Mouse (Mus musculus) v-Abl transformed pro-B cells (cell line): ENCODE measurements around the gene Xiap.

Experiments used
- in situ Hi-C, 2 experiments: fragments of 400-800 bp; cut with MboI; formaldehyde crosslinking; loops; one replicate each; pipeline ENCODE4 v1.15.1; 2025; ENCODE audit not compliant: unreplicated experiment in 2 of 2

Gene Xiap

DNA sequence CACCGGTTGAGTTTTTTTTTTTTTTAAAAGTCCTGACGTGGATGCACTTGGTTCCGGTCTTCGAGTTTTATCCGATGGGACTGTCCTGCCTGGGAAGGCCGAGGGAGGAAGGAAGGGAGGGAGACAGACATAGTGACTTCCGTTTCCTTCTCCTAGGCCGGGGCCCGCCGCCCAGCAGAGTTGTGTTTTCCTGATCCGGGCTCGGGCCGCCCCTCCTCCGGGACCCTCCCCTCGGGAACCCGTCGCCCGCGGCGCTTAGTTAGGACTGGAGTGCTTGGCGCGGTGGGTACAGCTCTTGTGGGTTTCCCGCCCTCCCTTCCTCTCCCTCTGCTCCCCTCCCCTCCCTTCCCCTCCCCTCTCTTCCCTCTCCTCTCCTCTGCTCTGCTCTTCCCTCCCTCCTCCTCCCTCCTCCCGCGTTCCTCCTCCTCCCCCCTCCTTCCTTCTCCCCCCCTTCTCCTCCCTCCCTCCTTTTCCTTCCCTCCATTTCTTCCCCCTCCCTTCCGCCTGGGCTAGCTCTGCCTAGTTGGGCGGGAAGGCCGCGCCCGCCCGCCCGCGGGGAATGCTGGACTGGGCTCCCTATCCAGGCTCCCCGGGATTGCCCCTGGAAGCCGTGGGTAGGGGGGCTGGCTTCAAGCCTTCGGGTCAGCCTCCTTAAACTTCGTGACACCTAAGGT, 8.9 kb downstream of the Xiap start:
- in situ Hi-C loops, result no loop called here

DNA sequence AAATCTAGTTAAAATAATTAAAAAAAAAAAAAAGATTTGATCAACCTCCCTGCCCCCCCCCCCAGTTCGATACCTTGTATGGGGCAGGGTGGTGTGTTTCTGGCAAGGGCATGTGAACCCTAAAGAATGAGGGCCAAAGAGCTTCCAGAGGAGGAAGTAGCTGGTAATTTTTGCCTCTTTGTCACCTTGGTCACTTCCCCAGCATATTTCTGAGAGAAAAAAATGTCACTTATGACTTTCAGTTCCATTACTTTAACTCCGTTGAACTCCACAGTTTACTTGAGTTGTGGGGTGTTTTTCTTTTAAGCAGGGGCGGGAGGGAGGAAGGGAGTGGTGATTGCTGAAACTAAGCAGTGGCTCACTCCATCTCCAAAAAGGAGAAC, 9.4 kb downstream of the Xiap start:
- in situ Hi-C loops, result no loop called here

DNA sequence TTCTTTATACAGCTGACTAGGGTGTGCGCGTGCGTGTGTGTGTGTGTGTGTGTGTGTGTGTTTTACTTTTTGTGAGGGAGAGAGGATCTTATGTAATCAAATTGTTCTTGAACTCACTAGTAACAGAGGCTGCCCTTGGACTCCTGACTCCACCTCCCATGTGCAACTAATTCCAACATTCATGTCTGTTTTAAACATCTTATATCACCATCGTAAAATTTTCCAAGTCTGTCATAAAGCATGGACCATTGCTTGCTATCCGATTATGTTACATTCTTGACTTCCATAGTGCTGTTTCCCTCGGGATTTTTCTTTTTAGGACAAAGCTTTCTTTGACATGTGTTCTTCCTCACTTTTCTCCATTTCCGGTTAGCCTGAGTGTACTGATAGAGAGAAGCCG, 28.3 kb downstream of the Xiap start:
- in situ Hi-C loops, result no loop called here

DNA sequence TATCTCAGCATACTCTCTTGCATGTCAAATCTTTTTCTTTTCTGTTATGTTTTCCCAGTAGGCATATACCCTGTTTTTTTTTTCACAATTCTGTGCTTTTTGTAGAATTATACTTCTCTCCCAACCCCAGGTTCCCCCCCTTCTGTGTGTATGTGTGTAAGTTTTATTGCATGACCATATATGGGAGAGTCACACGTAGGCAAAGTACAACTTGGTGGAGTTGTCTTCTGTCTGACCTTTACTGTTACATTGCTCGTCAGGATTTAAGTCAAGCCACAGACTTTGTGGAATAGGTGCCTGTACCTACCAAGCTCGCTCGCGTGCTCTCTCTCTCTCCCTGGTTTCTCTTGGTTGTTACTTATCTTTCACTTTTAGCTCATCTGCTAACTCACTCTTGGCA, 28.7 kb downstream of the Xiap start:
- in situ Hi-C loops, result no loop called here

DNA sequence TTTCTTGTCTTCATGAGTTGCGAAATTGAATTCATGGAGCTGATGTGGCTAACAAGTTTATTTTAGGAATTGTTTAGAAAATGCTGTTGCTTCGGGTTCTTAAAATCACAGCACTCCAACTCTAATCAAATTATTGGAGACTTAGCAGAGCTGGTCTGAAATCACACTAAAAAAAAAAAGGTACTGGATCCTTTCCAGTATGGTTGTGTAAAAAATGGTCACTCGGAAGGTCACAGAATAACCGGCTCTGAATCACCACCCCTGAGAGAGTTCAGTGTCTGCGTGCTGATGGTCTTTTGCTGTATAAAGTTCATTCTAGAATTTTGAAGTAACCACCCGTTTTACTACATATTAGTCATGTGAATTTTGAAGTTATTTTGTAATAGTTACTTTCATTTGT, 47.7 kb downstream of the Xiap start:
- in situ Hi-C loops, result no loop called here

DNA sequence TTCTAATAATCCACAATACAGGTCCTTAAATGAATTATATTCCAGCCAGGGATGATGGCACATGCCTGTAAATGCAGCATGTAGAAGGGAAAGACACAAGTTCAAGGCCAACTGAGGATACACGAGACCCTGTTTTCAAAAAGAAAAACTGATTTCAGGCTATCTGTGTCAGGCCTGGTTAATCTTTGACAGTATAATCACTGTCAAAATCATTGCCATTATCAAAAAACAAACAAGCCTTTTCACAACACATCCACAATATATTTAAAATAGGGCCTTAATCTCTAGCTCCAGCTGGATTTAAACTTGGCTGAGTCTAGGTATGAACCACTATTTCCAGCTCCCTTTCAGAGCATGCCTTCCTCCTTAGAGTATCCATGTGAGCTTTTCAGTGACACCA, 51.1 kb downstream of the Xiap start:
- in situ Hi-C loops, result no loop called here

DNA sequence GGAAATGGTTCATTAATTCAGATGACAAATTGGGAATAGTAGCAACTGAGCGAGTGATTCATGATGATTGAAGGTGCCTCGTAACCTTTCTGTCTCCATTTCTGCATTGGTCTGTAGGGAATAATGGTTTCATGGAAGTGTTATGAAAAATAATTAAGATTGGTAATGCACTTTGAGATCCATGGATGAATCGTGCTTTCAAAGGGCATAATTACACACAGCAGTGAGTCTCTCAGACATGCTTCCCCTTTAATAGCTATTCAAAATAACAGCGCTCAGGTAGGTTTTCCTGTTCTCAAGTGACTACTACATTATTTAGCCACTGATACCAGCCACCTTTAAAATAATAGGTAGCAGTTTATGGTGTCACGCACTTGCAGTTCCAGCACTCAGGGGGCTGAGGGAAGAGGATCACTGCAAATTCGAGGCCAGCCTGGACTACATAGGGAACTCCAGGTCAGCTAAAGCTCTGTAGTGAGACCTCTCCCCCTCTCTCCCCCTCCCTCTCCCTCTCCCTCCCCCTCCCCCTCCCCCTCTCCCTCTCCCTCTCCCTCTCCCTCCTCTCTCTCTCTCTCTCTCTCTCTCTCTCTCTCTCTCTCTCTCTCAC, 60.1 kb downstream of the Xiap start:
- in situ Hi-C loops, result no loop called here

DNA sequence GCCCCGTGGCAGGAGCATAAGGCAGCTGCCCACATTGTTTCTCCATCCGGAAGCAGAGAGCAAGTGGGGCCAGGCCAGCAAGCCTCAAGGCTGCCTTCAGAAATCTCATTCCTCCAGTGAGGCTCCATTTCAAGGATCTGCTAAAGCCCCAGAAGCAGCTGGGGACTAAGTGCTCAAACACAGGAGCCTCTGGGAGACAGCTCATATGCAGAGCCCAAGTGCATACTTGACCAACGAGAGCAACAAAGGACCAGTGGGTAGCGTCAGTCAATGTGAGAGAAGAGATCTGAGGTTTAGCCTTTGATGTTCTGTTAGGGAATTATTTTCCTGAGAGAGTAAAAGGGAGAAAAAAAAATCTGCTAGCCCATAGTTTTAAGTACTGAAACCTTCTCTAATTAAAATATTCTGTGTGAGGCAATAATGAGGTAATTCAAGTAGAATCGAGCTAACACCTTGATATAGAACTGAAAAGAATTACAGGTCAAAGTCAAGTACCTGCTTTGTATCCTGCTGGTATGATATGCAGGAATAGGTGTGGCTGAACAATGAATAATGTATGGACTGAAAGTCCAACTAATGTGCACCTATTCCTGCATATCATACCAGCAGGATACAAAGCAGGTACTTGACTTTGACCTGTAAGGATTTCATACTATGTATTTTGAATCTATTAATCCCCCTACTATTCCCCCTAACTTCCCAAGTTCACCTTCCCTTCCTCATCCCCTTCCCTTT, 65.7 kb downstream of the Xiap start:
- in situ Hi-C loops, result no loop called here

DNA sequence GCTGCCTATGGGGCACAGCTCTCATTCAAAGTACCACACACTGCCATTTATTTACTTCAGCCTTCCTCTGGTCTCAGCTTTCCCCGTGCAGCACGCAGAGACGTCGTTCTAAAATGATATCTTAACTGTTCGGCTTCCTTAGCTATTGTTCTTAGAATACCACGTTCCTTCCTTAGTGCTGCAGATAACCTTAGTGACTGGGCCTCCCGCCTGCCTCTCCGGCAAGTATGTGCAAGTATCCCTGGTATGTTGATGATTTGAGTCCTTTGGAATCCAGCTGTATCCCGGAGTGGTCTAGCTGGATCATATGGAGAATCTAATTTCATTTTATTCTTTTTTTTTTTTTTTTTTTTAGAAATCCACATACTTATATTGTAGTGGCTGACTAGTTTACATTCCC, 80.4 kb downstream of the Xiap start:
- in situ Hi-C loops, result loop anchor here in 1 of 2 experiments (5.0 to 10.0 kb wide), 3 partner anchors 108 to 405 kb away; no protein-coding TSS in a partner anchor

DNA sequence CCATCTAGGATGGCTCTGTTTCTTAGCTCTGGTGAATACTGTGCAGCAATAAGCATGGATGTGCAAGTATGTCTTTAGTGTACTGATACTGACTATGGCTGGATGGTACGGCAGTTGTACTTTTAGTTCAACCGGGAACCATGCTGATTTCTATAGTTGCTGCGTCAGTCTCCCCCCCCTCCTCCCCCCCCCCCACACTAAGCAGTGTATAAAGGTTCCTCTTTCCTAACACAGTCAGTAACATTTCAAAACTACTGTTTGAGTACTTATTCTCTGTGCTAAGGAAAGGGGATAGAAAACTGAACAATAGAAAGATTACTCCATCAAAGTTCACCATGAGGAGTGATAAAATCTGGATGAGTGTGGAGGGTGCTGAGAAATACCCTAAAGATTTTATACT, 83.1 kb downstream of the Xiap start:
- in situ Hi-C loops, result loop anchor here in 1 of 2 experiments (5.0 to 10.0 kb wide), 3 partner anchors 110 to 402 kb away; no protein-coding TSS in a partner anchor

DNA sequence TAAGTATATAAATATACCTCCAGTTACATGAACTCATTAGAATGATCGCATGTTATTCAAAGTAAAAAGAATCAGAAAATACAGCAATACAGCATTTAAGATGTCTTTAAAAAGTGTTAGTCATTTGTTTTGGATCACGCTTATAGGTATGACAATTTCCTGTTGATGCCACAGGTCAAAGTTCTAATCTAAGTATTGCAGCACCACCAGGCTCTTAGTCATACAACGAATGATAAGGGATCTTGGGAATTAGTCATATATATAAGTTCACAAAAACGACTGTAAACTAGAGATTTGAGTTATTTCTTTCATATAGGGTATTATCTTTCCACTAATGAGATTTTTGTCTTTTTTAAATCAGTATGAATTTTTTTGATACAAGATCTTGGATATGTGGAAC, 84.5 kb downstream of the Xiap start:
- in situ Hi-C loops, result loop anchor here in 1 of 2 experiments (5.0 to 10.0 kb wide), 3 partner anchors 112 to 401 kb away; no protein-coding TSS in a partner anchor

DNA sequence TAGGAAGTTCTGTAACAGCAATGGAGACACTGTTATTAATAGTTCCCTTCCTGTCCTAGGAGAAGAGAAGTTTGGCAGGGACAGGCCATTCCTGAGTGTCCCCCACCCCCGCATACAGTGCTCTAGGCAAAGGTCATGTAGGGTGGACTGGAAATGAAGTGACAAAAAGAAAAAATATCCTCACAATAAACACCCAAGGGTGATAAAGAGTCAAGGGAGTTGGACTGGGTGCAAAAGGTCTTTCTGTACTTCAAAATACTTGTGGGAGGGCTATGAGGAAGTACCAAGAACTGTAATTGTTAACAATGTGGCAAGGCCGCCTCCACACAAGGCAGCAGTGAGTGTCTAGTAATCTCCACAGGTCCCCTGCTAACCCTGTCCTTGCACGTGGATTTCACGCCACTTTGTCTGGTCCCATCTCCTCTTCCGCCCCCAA, 88.6 kb downstream of the Xiap start:
- in situ Hi-C loops, result loop anchor here in 1 of 2 experiments (5.0 to 10.0 kb wide), 3 partner anchors 76 to 397 kb away; no protein-coding TSS in a partner anchor

DNA sequence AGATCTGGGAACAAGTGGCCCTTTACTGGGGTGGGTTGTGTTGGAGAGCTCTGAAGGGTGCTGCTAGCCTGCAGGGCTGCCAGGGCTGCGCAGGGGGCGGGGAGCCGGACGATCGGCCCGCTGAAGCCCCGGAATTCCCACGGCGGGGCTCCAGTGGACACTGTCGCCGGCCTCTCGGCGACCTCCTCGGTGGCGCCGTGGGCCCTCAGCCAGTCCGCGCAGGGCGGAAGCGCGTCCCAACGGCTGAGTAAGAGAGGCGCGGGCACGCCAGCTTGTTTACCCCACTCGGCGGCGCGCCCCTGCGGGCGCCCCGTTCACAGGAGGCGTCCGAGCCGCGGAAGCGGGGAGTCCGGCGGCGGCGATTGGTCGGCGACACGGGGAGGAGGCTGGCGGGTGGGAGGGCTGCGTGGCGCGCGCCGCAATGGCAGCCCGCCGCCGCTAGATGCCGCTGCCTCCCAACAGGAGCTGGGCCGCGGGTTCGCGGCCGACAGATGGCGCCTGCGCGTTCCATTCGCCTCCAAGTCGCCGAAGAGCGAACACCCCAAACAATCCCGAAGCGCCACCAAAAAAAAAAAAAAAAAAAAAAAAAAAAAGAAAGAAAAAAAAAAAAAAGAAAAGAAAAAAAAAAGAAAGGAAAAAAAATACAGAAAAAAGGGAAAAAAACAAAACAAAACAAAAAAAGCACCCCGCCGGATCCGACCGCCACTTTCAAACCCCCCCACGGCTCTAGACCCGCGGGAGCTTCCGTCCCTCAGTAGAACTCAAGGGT, 89.5 kb downstream of the Xiap start, which contains the start of gene Stag2:
Gene Stag2, plus strand, starts transcription at position 530 of the 769 bp plus-strand sequence.
- in situ Hi-C loops, result loop anchor here in 1 of 2 experiments (5.0 to 10.0 kb wide), 3 partner anchors 77 to 396 kb away; no protein-coding TSS in a partner anchor

DNA sequence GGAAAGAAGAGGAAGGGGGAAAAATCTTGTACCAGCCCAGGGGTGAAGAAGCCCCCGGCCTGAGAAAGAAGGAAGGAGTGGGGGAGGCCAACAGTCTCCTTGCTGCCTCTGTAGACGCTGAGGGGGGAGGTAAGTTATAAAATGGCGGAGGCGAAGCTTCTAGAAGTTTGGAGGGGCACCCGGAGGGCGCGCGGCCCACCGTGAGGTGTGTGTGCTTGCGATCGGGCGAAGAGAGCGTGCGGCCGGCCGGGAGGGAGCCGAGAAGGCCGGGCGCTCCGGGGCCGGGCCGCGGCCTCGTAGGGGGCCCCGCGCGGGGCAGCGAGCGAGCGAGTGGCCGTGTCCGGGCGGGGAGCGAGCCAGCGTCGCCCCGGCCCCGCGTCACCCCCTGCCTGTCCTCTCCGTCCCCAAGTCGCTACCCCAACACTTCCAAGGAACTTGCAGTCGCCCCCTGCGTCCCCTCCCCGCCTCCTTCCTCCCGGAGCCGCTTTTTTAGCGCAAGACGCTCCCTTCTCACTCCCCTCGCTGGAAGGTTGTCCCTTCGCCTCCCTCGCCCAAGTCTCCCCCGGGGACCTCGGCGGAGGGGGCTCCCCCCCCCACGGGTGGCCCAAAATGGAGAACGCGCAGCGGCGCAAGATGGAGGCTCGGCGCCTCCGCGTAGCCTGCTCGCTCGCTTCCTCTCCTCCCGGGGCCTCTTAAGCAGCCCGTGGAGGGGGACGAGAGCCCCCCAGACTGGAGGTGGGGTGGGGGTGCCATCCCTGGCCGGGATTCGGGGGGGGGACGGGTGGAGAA, 90.3 kb downstream of the Xiap start:
- in situ Hi-C loops, result loop anchor here (5.0 to 10.0 kb wide), 5 partner anchors 55 to 395 kb away; no protein-coding TSS in a partner anchor

DNA sequence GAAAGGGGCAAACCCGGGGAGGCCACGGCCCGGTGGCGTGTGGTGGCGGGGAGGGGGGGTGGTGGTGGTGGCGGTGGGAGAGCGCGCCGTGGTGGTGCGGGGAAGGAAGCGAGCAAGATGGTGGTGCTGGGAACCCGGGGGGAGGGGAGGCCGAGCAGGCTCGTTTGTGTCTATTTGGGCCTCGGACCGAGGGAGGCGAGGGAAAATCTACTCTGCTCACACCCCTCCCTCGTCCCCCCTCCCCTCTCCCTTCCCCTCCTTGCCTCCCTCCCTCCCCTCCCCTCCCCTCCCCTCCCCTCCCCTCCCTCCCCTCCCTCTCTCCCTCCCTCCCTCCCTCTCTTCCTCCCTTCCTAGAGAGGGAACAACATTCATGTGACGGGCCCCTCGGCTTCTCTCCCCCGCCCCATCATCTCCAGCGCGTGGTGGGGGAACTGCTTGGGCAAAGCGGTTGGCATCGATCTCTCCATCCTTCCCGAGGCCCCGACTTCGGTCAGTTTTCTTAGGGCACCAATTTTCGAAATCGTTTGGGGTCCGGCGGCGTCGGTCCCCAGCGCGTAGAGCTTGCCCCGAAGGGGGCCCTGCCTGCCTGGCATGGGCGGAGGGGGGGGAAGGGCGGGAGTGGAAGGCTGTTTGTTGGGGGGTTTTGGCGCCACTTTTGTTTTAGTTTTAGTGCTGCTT, 91.0 kb downstream of the Xiap start:
- in situ Hi-C loops, result loop anchor here (10.0 kb wide), 2 partner anchors 54 to 104 kb away; no protein-coding TSS in a partner anchor

DNA sequence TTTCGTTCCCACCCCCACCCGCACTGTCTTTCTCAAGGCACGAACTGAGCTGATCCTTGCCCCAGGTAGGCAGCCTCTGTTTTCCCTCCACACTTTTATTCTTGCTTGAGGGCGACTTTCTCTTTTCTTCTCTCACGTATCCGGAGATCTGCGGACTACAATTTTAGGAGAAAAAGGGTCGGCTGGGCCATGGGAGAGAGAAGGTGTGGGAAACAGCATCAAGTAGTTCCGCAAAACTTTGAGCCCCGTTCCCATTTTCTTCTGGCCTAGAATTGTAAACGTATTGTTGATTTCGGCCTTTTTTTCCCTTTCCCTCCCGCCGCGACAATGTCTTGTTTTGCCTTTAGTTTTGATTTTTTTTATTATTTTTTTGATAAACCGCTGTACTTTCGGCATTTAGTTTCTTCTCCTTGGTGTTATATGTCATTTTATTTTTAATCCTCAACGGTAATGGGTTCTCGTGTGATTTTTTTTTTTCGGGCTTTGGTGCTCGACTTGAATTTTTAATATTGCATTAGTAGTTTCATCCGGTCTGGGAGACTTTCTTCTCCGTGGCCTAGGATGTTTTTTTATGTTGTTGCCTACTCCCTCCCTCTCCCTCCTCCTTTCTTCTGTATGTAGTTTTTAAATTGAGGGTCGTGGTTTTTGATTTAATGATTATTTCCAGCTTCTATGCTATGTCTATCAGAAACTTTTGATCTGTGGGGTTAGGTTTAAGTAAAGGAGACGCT, 91.7 kb downstream of the Xiap start:
- in situ Hi-C loops, result loop anchor here (10.0 kb wide), 2 partner anchors 54 to 104 kb away; no protein-coding TSS in a partner anchor

DNA sequence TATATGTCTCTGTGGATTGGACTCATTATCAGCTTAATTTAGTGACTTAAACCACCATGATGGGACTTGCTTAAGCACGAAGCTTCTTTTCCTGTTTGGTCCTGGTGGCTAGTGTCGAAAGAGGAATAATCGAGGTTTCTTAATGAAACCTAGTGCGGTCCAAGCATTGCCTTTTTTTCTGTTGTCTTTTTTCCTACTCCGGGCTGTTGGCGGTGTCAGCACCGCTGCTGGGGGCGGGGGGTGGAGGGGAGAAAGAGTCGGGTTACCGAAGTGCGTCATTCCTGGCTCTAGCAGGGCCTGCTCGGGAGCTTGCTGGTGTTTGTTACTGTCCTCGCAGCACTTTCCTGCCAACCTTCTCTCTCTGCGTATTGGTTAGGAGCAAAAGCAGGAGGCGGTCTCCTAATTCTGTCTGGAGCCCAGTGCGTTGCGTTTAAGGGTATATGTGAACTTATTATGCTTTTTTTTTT, 92.5 kb downstream of the Xiap start:
- in situ Hi-C loops, result loop anchor here (10.0 kb wide), 2 partner anchors 53 to 103 kb away; no protein-coding TSS in a partner anchor

DNA sequence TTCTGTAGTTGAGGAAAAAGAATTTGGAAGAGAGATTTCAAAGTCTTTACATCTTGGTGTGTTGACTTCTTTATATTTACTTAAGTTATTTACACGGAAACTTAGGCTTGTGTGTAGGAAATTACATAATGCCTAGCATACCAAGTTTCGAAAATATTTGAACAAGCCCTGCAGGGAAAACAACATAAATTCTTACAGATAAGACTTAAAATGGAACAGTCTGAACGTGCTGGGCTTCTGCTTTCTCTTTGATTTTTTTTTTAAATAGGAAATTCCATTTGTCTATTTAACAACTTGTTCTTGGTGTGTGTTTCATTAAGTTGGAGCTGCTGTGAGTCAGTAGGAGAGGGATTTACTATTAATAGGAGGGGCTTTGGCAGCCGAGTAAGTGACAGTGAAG, 93.6 kb downstream of the Xiap start:
- in situ Hi-C loops, result loop anchor here (10.0 kb wide), 2 partner anchors 52 to 102 kb away; no protein-coding TSS in a partner anchor
